In genomic region chr12:82841566-82841965, GRCm38 (mm10) we compare ENCODE assay signal across 18 mouse cellular contexts.
A peak's percentile ranks its signal among the peaks of the same experiment; 100 is the strongest.
DNase-seq lines count a peak whose midpoint lies in the region; ATAC-seq lines count a peak whose summit lies in the region.
"Had no signal": no experiment of that assay in that cellular context is flagged by ENCODE, and none has a peak within 500 bp of the region (broad histone marks: within the 10 kb centered on the region; RNA-seq: fewer than 3 reads in every experiment).

No protein-coding gene starts in this region.

- ATAC-seq in heart, embryonic 12.5 days (ENCODE audit: insufficient number of reproducible peaks, low FRiP score) = no peak
- no peak for ATAC-seq in monocyte, adult 5-6 weeks (replicated peaks; ENCODE audit: insufficient number of reproducible peaks, low FRiP score, low TSS enrichment, poor library complexity, severe bottlenecking)
- ATAC-seq: forebrain, embryonic 13.5 days; midbrain, embryonic 13.5 days; Patski had no signal

- peaks cover 12% of the 10 kb centered on the region; the same call in 1 of the 2 replicates for H3K9me3 ChIP-seq in heart, embryonic 12.5 days (replicated peaks)
- H3K9me3 ChIP-seq: heart, embryonic 15.5 days; midbrain, embryonic 13.5 days; neural tube, embryonic 13.5 days had no signal

- H3K4me1 ChIP-seq in heart, embryonic 12.5 days (replicated peaks) = peaks cover 18% of the 10 kb centered on the region
- H3K4me1 ChIP-seq: forebrain, embryonic 13.5 days; midbrain, embryonic 13.5 days; neural tube, embryonic 13.5 days had no signal

- peak; percentile 93 for DNase-seq in heart, adult 11 months
- DNase-seq in kidney, postnatal 14 days = peak; percentile 41
- DNase-seq in kidney, adult 11 months = no peak
- peak; percentile 6 for DNase-seq in ovary, postnatal 14 days (ENCODE audit: low spot score)
- no peak for DNase-seq in ovary, postnatal 36 days (ENCODE audit: low spot score)
- peak; percentile 18 to 24 for DNase-seq in kidney, postnatal 4 days
- DNase-seq: cerebellum, postnatal 25 days; right cerebral cortex, adult 18-20 months; thymus, adult 2 months had no signal

- H3K4me3 ChIP-seq in heart, embryonic 12.5 days = no peak overlapping the region
- H3K4me3 ChIP-seq: embryonic facial prominence, embryonic 13.5 days; forebrain, embryonic 13.5 days; heart, embryonic 15.5 days; limb, embryonic 12.5 days; midbrain, embryonic 13.5 days; neural tube, embryonic 13.5 days had no signal

- H3K4me2 ChIP-seq in heart, embryonic 12.5 days = no peak overlapping the region
- H3K4me2 ChIP-seq: embryonic facial prominence, embryonic 13.5 days; forebrain, embryonic 13.5 days; heart, embryonic 15.5 days; limb, embryonic 12.5 days; midbrain, embryonic 13.5 days; neural tube, embryonic 13.5 days had no signal

- 61% methylated on average over 6 of the region's 6 CpGs for WGBS in heart, embryonic 12.5 days

- no peaks in the 10 kb centered on the region for H3K27me3 ChIP-seq in heart, embryonic 12.5 days (replicated peaks)
- H3K27me3 ChIP-seq: embryonic facial prominence, embryonic 13.5 days; forebrain, embryonic 13.5 days; heart, embryonic 15.5 days; limb, embryonic 12.5 days; midbrain, embryonic 13.5 days; neural tube, embryonic 13.5 days; Patski had no signal

- peaks cover 5% of the 10 kb centered on the region for H3K36me3 ChIP-seq in heart, embryonic 12.5 days
- H3K36me3 ChIP-seq: embryonic facial prominence, embryonic 13.5 days; heart, embryonic 15.5 days; limb, embryonic 12.5 days; midbrain, embryonic 13.5 days; neural tube, embryonic 13.5 days had no signal

- no peak overlapping the region for H3K9ac ChIP-seq in heart, embryonic 12.5 days
- H3K9ac ChIP-seq: embryonic facial prominence, embryonic 13.5 days; forebrain, embryonic 13.5 days; heart, embryonic 15.5 days; limb, embryonic 12.5 days; midbrain, embryonic 13.5 days; neural tube, embryonic 13.5 days had no signal

- no peak overlapping the region for H3K27ac ChIP-seq in heart, embryonic 12.5 days (ENCODE audit: poor library complexity, severe bottlenecking)
- H3K27ac ChIP-seq: embryonic facial prominence, embryonic 13.5 days; forebrain, embryonic 13.5 days; heart, embryonic 15.5 days; limb, embryonic 12.5 days; midbrain, embryonic 13.5 days; neural tube, embryonic 13.5 days had no signal

Comparison
In these comparisons a context has a peak if more than half of its experiments do, and no peak if none do; other contexts are left out.
1. DNase-seq: peak in heart, adult 11 months (single experiment), kidney, postnatal 14 days (single experiment), ovary, postnatal 14 days (single experiment) and kidney, postnatal 4 days (2 of 2); none in kidney, adult 11 months (single experiment) and ovary, postnatal 36 days (single experiment).